Mouse (Mus musculus): Measurements from ENCODE around the gene Rab40c.

DNA sequence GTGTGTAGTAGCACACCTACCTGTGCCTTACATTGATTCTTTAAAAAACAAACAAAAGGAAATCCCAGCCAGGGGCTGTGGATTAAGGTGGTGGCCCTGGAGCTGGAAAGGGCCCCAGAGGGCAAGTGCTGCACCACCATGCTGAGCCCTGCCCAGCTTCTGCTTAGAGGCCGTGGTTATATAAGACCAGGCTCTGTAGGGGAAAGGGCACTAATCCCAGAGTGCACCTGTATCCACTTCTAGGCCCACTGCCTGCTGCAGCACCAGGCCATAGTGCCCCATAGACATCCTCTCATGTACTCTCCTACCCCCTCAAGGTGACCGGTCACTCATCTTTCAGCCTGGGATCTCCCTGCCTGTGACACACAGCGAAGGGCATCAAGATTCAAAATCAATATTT lies 53.4 kb downstream of the Rab40c start:
- TF ChIP-seq POLR2A (IDR thresholded peaks at IDR 0.05; ENCODE audit: insufficient read depth, low read depth, low read length) = no peak
- no peak for TF ChIP-seq CTCF (IDR thresholded peaks at IDR 0.05; ENCODE audit: insufficient read depth, low read depth, low read length)

Measured in olfactory bulb, adult 2 months (tissue).